Mouse (Mus musculus): ENCODE measurements at regions not wholly inside any gene's neighbourhood (a gene's known extent, or its start where the extent isn't known, plus 50 kb on each side); places are given as distances from the start of the nearest gene placed in this dataset.
"Not testable (repeated sequence)": the region's sequence is repeated elsewhere in the genome, so short reads cannot be mapped to it uniquely, and the experiment has no call there.

DNA sequence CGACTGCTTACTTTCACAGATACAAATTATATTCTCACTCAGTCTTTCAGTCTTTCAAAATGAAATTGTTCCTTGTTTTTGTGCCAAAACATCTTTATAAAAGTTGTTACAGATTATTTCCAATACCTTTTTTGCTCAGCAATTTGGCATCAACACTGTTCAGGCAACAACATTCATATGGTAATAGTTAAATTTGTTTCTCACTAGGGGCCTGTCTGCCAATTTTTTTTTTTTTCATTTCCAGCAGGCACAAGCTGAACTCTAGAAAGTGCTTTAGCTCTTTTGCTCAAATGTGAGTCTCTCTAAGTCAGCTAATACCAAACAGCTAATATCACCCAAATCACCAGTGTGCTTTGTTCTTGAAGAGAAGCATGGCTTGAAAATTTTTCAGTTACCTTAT lies 199.4 kb downstream of the Antxr2 start:
- Histone ChIP-seq H3K4me3 (no peak overlapping the region), H3K9ac (no peak overlapping the region), H3K36me3 (no peaks in the 10 kb centered on the region), H3K4me2 (no peak overlapping the region), H3K27me3 (no peaks in the 10 kb centered on the region), H3K9me3 (no peaks in the 10 kb centered on the region), H3K4me1 (peaks cover 5% of the 10 kb centered on the region; the same call in 1 of the 2 replicates), H3K27ac (no peak overlapping the region)
- no peak for ATAC-seq (ENCODE audit: insufficient number of reproducible peaks, low FRiP score, low TSS enrichment, low read depth)
- 30% methylated on average over 1 of the region's 1 CpGs for WGBS

GRCm38 (mm10) chr5:97817485-97817884 lies 213.4 kb downstream of the Antxr2 start:
- H3K27me3 ChIP-seq = no peaks in the 10 kb centered on the region
- WGBS = 68% methylated on average over 3 of the region's 3 CpGs
- no peak overlapping the region for H3K27ac ChIP-seq
- no peaks in the 10 kb centered on the region for H3K9me3 ChIP-seq
- H3K4me1 ChIP-seq = no peaks in the 10 kb centered on the region
- no peak overlapping the region for H3K4me2 ChIP-seq
- H3K4me3 ChIP-seq = no peak overlapping the region
- no peak overlapping the region for H3K9ac ChIP-seq
- no peaks in the 10 kb centered on the region for H3K36me3 ChIP-seq
- no peak for ATAC-seq (ENCODE audit: insufficient number of reproducible peaks, low FRiP score, low TSS enrichment, low read depth)

- no peak overlapping the region for H3K27ac ChIP-seq
- no peak overlapping the region for H3K9ac ChIP-seq
- no peak for ATAC-seq (ENCODE audit: insufficient number of reproducible peaks, low FRiP score, low TSS enrichment, low read depth)
- H3K36me3 ChIP-seq = no peaks in the 10 kb centered on the region
- H3K4me3 ChIP-seq = no peak overlapping the region
- H3K4me2 ChIP-seq = no peak overlapping the region
- WGBS = 80% methylated on average over 6 of the region's 6 CpGs
- no peaks in the 10 kb centered on the region for H3K27me3 ChIP-seq
- H3K9me3 ChIP-seq = no peaks in the 10 kb centered on the region
- no peaks in the 10 kb centered on the region for H3K4me1 ChIP-seq
These were observed 215.5 kb downstream of the Antxr2 start for GRCm38 (mm10) chr5:97815357-97815756.

- Histone ChIP-seq H3K9ac (no peak overlapping the region), H3K4me3 (no peak overlapping the region), H3K4me2 (no peak overlapping the region), H3K4me1 (no peaks in the 10 kb centered on the region), H3K27me3 (no peaks in the 10 kb centered on the region), H3K27ac (no peak overlapping the region), H3K9me3 (no peaks in the 10 kb centered on the region), H3K36me3 (no peaks in the 10 kb centered on the region)
- 93% methylated on average over 2 of the region's 2 CpGs for WGBS
- no peak for ATAC-seq (ENCODE audit: insufficient number of reproducible peaks, low FRiP score, low TSS enrichment, low read depth)
These were observed 216.1 kb downstream of the Antxr2 start for GRCm38 (mm10) chr5:97814700-97815099.

GRCm38 (mm10) chr5:97812611-97813350 lies 218.1 kb downstream of the Antxr2 start:
- Histone ChIP-seq H3K9me3 (no peaks in the 10 kb centered on the region), H3K4me2 (no peak overlapping the region), H3K9ac (no peak overlapping the region), H3K4me3 (no peak overlapping the region), H3K27me3 (no peaks in the 10 kb centered on the region), H3K27ac (no peak overlapping the region), H3K36me3 (no peaks in the 10 kb centered on the region), H3K4me1 (no peaks in the 10 kb centered on the region)
- ATAC-seq (ENCODE audit: insufficient number of reproducible peaks, low FRiP score, low TSS enrichment, low read depth) = no peak
- 95% methylated on average over 1 of the region's 1 CpGs for WGBS

DNA sequence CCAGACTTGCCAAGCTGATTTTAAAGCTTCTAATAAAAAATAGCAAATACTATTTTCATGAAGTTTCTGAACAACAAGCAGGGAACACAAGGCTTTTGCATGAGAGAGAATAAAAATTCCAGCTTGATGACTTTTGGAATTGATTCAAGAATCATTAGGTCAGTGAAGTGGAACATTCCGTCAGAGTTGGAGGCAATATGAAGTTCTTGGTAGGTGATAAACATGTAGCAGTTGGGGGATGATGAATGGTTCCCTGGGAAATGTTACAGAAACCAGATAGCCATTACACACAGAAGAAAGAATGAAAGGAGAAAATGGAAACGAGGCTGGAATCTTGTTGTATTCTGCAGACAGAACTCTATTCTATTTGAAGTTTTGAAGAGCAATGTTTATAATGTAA lies 221.8 kb downstream of the Antxr2 start:
- ATAC-seq (ENCODE audit: insufficient number of reproducible peaks, low FRiP score, low TSS enrichment, low read depth) = no peak
- H3K4me2 ChIP-seq = no peak overlapping the region
- no peaks in the 10 kb centered on the region for H3K4me1 ChIP-seq
- no peak overlapping the region for H3K27ac ChIP-seq
- no peaks in the 10 kb centered on the region for H3K9me3 ChIP-seq
- no peaks in the 10 kb centered on the region for H3K27me3 ChIP-seq
- H3K36me3 ChIP-seq = no peaks in the 10 kb centered on the region
- no peak overlapping the region for H3K9ac ChIP-seq
- H3K4me3 ChIP-seq = no peak overlapping the region
- WGBS = 25% methylated on average over 2 of the region's 2 CpGs

GRCm38 (mm10) chr5:97807171-97807570 lies 223.7 kb downstream of the Antxr2 start:
- no peak overlapping the region for H3K4me2 ChIP-seq
- H3K4me3 ChIP-seq = no peak overlapping the region
- H3K36me3 ChIP-seq = no peaks in the 10 kb centered on the region
- no peak for ATAC-seq (ENCODE audit: insufficient number of reproducible peaks, low FRiP score, low TSS enrichment, low read depth)
- 38% methylated on average over 1 of the region's 1 CpGs for WGBS
- no peaks in the 10 kb centered on the region for H3K9me3 ChIP-seq
- no peak overlapping the region for H3K9ac ChIP-seq
- H3K27ac ChIP-seq = no peak overlapping the region
- no peaks in the 10 kb centered on the region for H3K27me3 ChIP-seq
- no peaks in the 10 kb centered on the region for H3K4me1 ChIP-seq

- no peak overlapping the region for H3K4me2 ChIP-seq
- ATAC-seq (ENCODE audit: insufficient number of reproducible peaks, low FRiP score, low TSS enrichment, low read depth) = no peak
- H3K9me3 ChIP-seq = no peaks in the 10 kb centered on the region
- H3K36me3 ChIP-seq = no peaks in the 10 kb centered on the region
- H3K27ac ChIP-seq = no peak overlapping the region
- no peaks in the 10 kb centered on the region for H3K4me1 ChIP-seq
- no peak overlapping the region for H3K4me3 ChIP-seq
- H3K9ac ChIP-seq = no peak overlapping the region
- no peaks in the 10 kb centered on the region for H3K27me3 ChIP-seq
These were observed 224.1 kb downstream of the Antxr2 start for GRCm38 (mm10) chr5:97806754-97807153.

GRCm38 (mm10) chr5:97800017-97800416 lies 230.8 kb downstream of the Antxr2 start:
- Histone ChIP-seq H3K27ac (no peak overlapping the region), H3K4me1 (no peaks in the 10 kb centered on the region)
- 17% methylated on average over 3 of the region's 3 CpGs for WGBS

GRCm38 (mm10) chr5:97788175-97788574 lies 242.7 kb downstream of the Antxr2 start:
- H3K4me1 ChIP-seq = no peaks in the 10 kb centered on the region
- no peak overlapping the region for H3K9ac ChIP-seq
- ATAC-seq (ENCODE audit: insufficient number of reproducible peaks, low FRiP score, low TSS enrichment, low read depth) = no peak
- H3K9me3 ChIP-seq = no peaks in the 10 kb centered on the region
- WGBS = 91% methylated on average over 9 of the region's 9 CpGs
- H3K4me2 ChIP-seq = no peak overlapping the region
- no peak overlapping the region for H3K27ac ChIP-seq
- no peaks in the 10 kb centered on the region for H3K27me3 ChIP-seq
- H3K36me3 ChIP-seq = no peaks in the 10 kb centered on the region
- H3K4me3 ChIP-seq = no peak overlapping the region

More at GRCm38 (mm10) chr5:97800017-97800416, 230.8 kb downstream of the Antxr2 start:
- Histone ChIP-seq H3K4me2 (no peak overlapping the region), H3K4me3 (no peak overlapping the region), H3K9me3 (no peaks in the 10 kb centered on the region), H3K27me3 (no peaks in the 10 kb centered on the region), H3K9ac (no peak overlapping the region), H3K36me3 (no peaks in the 10 kb centered on the region)
- no peak for ATAC-seq (ENCODE audit: insufficient number of reproducible peaks, low FRiP score, low TSS enrichment, low read depth)

DNA sequence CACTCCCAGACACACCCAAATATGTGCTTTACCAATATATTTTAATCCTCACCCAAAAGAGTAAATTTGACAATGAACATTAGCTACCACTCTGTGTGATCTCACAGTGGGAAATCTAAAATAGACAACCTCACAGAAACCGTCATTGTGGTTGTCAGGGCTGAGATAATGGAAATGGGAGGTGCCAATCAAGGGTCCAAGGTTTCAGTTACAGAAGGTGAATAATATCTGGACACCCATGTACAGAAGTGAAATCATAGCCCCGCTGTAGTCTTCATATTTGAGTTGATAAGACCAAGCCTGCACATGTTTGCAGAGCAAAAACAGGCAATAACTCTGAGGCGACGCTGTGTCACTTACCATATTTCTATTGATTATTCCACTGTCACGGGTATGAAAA lies 243.8 kb downstream of the Antxr2 start:
- 81% methylated on average over 5 of the region's 5 CpGs for WGBS
- Histone ChIP-seq H3K9me3 (no peaks in the 10 kb centered on the region), H3K36me3 (no peaks in the 10 kb centered on the region), H3K9ac (no peak overlapping the region), H3K27me3 (no peaks in the 10 kb centered on the region), H3K27ac (no peak overlapping the region), H3K4me1 (no peaks in the 10 kb centered on the region), H3K4me2 (no peak overlapping the region), H3K4me3 (no peak overlapping the region)
- ATAC-seq (ENCODE audit: insufficient number of reproducible peaks, low FRiP score, low TSS enrichment, low read depth) = no peak

DNA sequence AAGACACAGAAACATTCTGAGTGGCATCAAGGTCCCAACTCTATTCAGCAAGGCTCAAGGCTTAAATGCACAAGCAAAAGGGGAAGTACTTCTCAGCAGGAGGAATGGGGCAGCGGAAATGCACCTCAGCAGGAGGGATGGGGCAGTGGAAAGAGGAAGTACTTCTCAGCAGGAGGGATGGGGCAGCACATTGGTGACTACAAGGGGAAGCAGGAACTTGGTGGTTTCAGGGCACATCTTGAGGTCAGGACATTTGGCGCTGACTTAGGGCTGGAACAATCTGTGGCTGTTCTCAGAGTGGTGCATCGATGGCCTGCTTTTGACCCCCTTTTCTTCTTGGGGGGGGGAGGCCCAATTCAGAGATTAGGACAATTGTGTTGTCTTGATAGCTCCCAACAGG lies 255.7 kb downstream of the Antxr2 start:
- H3K36me3 ChIP-seq; ATAC-seq (ENCODE audit: insufficient number of reproducible peaks, low FRiP score, low TSS enrichment, low read depth); H3K27ac ChIP-seq; H3K9ac ChIP-seq; H3K9me3 ChIP-seq; H3K4me3 ChIP-seq; H3K27me3 ChIP-seq; H3K4me1 ChIP-seq; H3K4me2 ChIP-seq: not testable (repeated sequence)
- WGBS = 96% methylated on average over 3 of the region's 3 CpGs

DNA sequence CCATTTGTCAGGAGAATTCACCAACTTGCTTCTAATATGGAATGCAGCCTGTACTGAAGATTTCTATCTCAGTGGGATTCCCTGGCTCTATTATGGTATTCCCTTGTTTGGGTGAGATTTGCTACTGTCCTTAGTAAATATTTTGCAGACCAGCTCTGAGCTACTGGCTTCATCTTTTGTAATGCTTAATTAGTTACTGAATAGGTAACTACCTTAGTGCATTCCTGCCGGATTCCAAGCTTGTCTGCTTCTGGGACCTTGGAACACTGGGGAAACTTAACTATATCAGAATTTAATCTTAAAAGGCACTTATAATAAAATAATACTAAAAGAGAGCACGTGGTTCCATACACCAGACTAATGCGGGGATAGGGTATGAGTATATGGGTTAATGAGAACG lies 257.4 kb downstream of the Antxr2 start:
- not testable (repeated sequence) for H3K4me2 ChIP-seq; ATAC-seq (ENCODE audit: insufficient number of reproducible peaks, low FRiP score, low TSS enrichment, low read depth); H3K36me3 ChIP-seq; H3K9ac ChIP-seq; H3K4me3 ChIP-seq; H3K27me3 ChIP-seq; H3K9me3 ChIP-seq; H3K27ac ChIP-seq; H3K4me1 ChIP-seq
- 66% methylated on average over 4 of the region's 4 CpGs for WGBS
